Mouse (Mus musculus) hindbrain, embryonic 14.5 days (tissue): ENCODE measurements around the gene Tmc4. TPM values are rescaled to one million over a fixed set of nuclear protein-coding genes. Genes with fewer than 3 reads are reported as not detected.

Experiments
- ATAC-seq: fragments of 200-750 bp; cut with Nextera tagmentation; 2 replicates; pipeline ENCODE4 v1.8.0; 2017; ENCODE audit warnings: moderate number of reproducible peaks, mild to moderate bottlenecking, moderate TSS enrichment, moderate library complexity; ENCODE audit not compliant: low FRiP score
- DNase-seq: peaks from one replicate; pipeline ENCODE4 v3.0.0-alpha.2; 2015; ENCODE audit warnings: low spot score
- H3K27ac ChIP-seq: fragments of 300-500 bp; sonication (generic); 2 replicates; pipeline ENCODE4 v1.5.1; 2014; ENCODE audit warnings: mild to moderate bottlenecking, moderate library complexity
- H3K27me3 ChIP-seq: fragments of 300-500 bp; sonication (generic); 2 replicates; pipeline ENCODE4 v1.6.1; 2014; ENCODE audit warnings: mild to moderate bottlenecking, low read length, mixed read lengths; ENCODE audit not compliant: control insufficient read depth, insufficient read depth
- H3K36me3 ChIP-seq: fragments of 300-500 bp; sonication (generic); replicated peaks from 2 replicates; pipeline ENCODE4 v1.6.1; 2014; ENCODE audit not compliant: control insufficient read depth, insufficient read depth
- H3K4me1 ChIP-seq: fragments of 300-500 bp; sonication (generic); replicated peaks from 2 replicates; pipeline ENCODE4 v1.6.1; 2014; ENCODE audit warnings: antibody characterized with exemption, low read length, mixed read lengths; ENCODE audit not compliant: control insufficient read depth, insufficient read depth
- H3K4me2 ChIP-seq: fragments of 300-500 bp; sonication (generic); replicated peaks from 2 replicates; pipeline ENCODE4 v1.6.1; 2014; ENCODE audit warnings: mild to moderate bottlenecking, moderate library complexity
- H3K4me3 ChIP-seq: fragments of 300-500 bp; sonication (generic); replicated peaks from 2 replicates; pipeline ENCODE4 v1.5.1; 2014; ENCODE audit warnings: mild to moderate bottlenecking, low read length
- H3K9ac ChIP-seq: fragments of 300-500 bp; sonication (generic); 2 replicates; pipeline ENCODE4 v1.6.1; 2014
- H3K9me3 ChIP-seq: fragments of 300-500 bp; sonication (generic); 2 replicates; pipeline ENCODE4 v1.6.1; 2016; ENCODE audit warnings: low read length; ENCODE audit not compliant: control insufficient read depth
- WGBS: fragments of 180-500 bp; shearing (Covaris S2); extraction: QIAGEN DNeasy Blood & Tissue Kit; methylation state at CpG from one replicate; pipeline ENCODE4 v1.1.7; 2014; 5-methylcytosine and 5-hydroxymethylcytosine counted together
- microRNA-seq: library from miRNA; unstranded; fragments of <30 nt; microRNA quantifications from one replicate; pipeline ENCODE4, GENCODE M21; 2016
- polyA plus RNA-seq: library from polyadenylated mRNA; unstranded; fragments of >200 nt; fragmentation: Nextera tagmentation; extraction: Ambion mirVana; gene quantifications from 2 replicates; pipeline ENCODE4 v1.2.1, GENCODE M21; 2014

The Tmc4 gene
- polyA plus RNA-seq, 1 experiment from 2014 or later = 3.5 TPM

GRCm38 (mm10) chr7:3617242-3617995, 59.9 kb downstream of the Tmc4 start, which contains the start of gene Ndufa3:
Gene Ndufa3, plus strand, starts transcription at chr7:3617373.
- Histone ChIP-seq H3K4me2 (peak within 1 kb of the TSS; percentile 86), H3K4me1 (peaks cover 12% of the 10 kb centered on the region), H3K9me3 (no peaks in the 10 kb centered on the region), H3K27me3 (no peaks in the 10 kb centered on the region), H3K27ac (peak within 1 kb of the TSS; percentile 73), H3K9ac (peak within 1 kb of the TSS; percentile 82), H3K36me3 (peaks cover 38% of the 10 kb centered on the region), H3K4me3 (peak within 1 kb of the TSS; percentile 74)
- under 1% methylated on average over 32 of the region's 32 CpGs for WGBS
- ATAC-seq = peak; percentile 95
- peak; percentile 89 for DNase-seq

GRCm38 (mm10) chr7:3616389-3617241, 60.7 kb downstream of the Tmc4 start:
- Histone ChIP-seq H3K36me3 (peaks cover 30% of the 10 kb centered on the region), H3K4me3 (peak overlapping the region; percentile 74), H3K27me3 (no peaks in the 10 kb centered on the region), H3K9me3 (no peaks in the 10 kb centered on the region), H3K9ac (no peak overlapping the region), H3K27ac (no peak overlapping the region), H3K4me2 (peak overlapping the region; percentile 86), H3K4me1 (peaks cover 12% of the 10 kb centered on the region)
- ATAC-seq = peak; percentile 3; the same call in 1 of the 2 replicates
- WGBS = 42% methylated on average over 6 of the region's 6 CpGs
- no peak for DNase-seq

GRCm38 (mm10) chr7:3616057-3616388, 61.3 kb downstream of the Tmc4 start, which contains the start of gene Oscar:
Gene Oscar, minus strand, starts transcription at chr7:3616157.
- peaks cover 12% of the 10 kb centered on the region for H3K4me1 ChIP-seq
- H3K4me2 ChIP-seq = peak within 1 kb of the TSS; percentile 86
- H3K27me3 ChIP-seq = no peaks in the 10 kb centered on the region
- no peak within 1 kb of the TSS for H3K9ac ChIP-seq
- H3K36me3 ChIP-seq = peaks cover 24% of the 10 kb centered on the region
- DNase-seq (no peak), ATAC-seq (no peak)
- H3K27ac ChIP-seq = no peak within 1 kb of the TSS
- 79% methylated on average over 4 of the region's 4 CpGs for WGBS
- H3K4me3 ChIP-seq = peak within 1 kb of the TSS; percentile 74
- no peaks in the 10 kb centered on the region for H3K9me3 ChIP-seq

Small RNAs within 50 kb of the gene (microRNA-seq; reads per million reads assigned to microRNA genes)
- gene Mir3572 = 3.2 reads per million, percentile 14 among the genes with 10 or more reads in this experiment

Other genes with a start within 250 kb of the Tmc4 start
- gene Tarm1, start 174.9 kb downstream of the Tmc4 start, polyA plus RNA-seq = not detected in 2 replicates
- gene Oscar, start 61.4 kb downstream of the Tmc4 start, polyA plus RNA-seq = 0.39 and 0.70 TPM in 2 replicates
- gene Ndufa3, start 60.2 kb downstream of the Tmc4 start, polyA plus RNA-seq = 503 and 642 TPM in 2 replicates
- 27.0 and 31.7 TPM in 2 replicates for gene Tfpt, start 47.6 kb downstream of the Tmc4 start, polyA plus RNA-seq
- gene Prpf31, start 47.6 kb downstream of the Tmc4 start, polyA plus RNA-seq = 79.5 and 80.8 TPM in 2 replicates
- gene Cnot3, start 32.3 kb downstream of the Tmc4 start, polyA plus RNA-seq = 34.4 and 39.2 TPM in 2 replicates
- gene Leng1, start 11.7 kb downstream of the Tmc4 start, polyA plus RNA-seq = 10.5 and 11.7 TPM in 2 replicates
- 263 and 275 TPM in 2 replicates for gene Tsen34, start 15.3 kb upstream of the Tmc4 start, polyA plus RNA-seq
- gene Mboat7, start 16.0 kb upstream of the Tmc4 start, polyA plus RNA-seq = 80.4 and 93.7 TPM in 2 replicates
- gene Rps9, start 26.4 kb upstream of the Tmc4 start, polyA plus RNA-seq = 732 and 840 TPM in 2 replicates
- 0.23 and 0.47 TPM in 2 replicates for gene Pirb, start 42.8 kb upstream of the Tmc4 start, polyA plus RNA-seq
- not detected in 2 replicates for gene Gm15448, start 148.1 kb upstream of the Tmc4 start, polyA plus RNA-seq
- 0.13 TPM in 1 of 2 replicates, not detected in the other for gene Pira2, start 167.5 kb upstream of the Tmc4 start, polyA plus RNA-seq
- gene Gm14548, start 220.6 kb upstream of the Tmc4 start, polyA plus RNA-seq = not detected in 2 replicates
- not detected in 2 replicates for gene Lilra6, start 237.9 kb upstream of the Tmc4 start, polyA plus RNA-seq